In genomic region chr8:23561683-23562385, GRCm38 (mm10) we compare ENCODE assay signal across 14 mouse cellular contexts.
DNase-seq lines count a peak whose midpoint lies in the region; ATAC-seq and TF ChIP-seq lines count a peak whose summit lies in the region.
"Had no signal": no experiment of that assay in that cellular context is flagged by ENCODE, and none has a peak within 500 bp of the region (broad histone marks: within the 10 kb centered on the region; RNA-seq: fewer than 3 reads in every experiment).

No protein-coding gene starts in this region.

- no peaks in the 10 kb centered on the region for H3K36me3 ChIP-seq in forebrain, embryonic 13.5 days (ENCODE audit: poor library complexity, severe bottlenecking)
- no peaks in the 10 kb centered on the region for H3K36me3 ChIP-seq in hindbrain, postnatal 0 days (ENCODE audit: insufficient read depth, low read length)
- H3K36me3 ChIP-seq: embryonic facial prominence, embryonic 12.5 days; kidney, embryonic 15.5 days; limb, embryonic 13.5 days; lung, embryonic 15.5 days; stomach, embryonic 15.5 days had no signal

- peak; percentile 48 to 56 for DNase-seq in right cerebral cortex, postnatal 10 days (ENCODE audit: low spot score in 2 of 2)
- DNase-seq in right cerebral cortex, postnatal 14 days = no peak
- peak; percentile 42 for DNase-seq in hindbrain, postnatal 0 days (ENCODE audit: low spot score)
- no peak for DNase-seq in liver
- no peak for DNase-seq in retina, postnatal 1 day
- DNase-seq in gastrocnemius, postnatal 36 days = no peak
- DNase-seq: cerebellum, adult 8-10 months; thymus, postnatal 4 days had no signal

- ATAC-seq in forebrain, embryonic 13.5 days = peak; percentile 81
- no peak for ATAC-seq in hindbrain, postnatal 0 days

- H3K27me3 ChIP-seq in forebrain, embryonic 13.5 days = no peaks in the 10 kb centered on the region
- H3K27me3 ChIP-seq in hindbrain, postnatal 0 days (ENCODE audit: insufficient read depth, low read length) = no peaks in the 10 kb centered on the region
- H3K27me3 ChIP-seq: limb, embryonic 13.5 days; stomach, embryonic 15.5 days had no signal

- no peak for TF ChIP-seq CTCF in hindbrain, postnatal 0 days (IDR thresholded peaks at IDR 0.05; ENCODE audit: low read depth)

- H3K9me3 ChIP-seq in forebrain, embryonic 13.5 days (replicated peaks) = no peaks in the 10 kb centered on the region
- H3K9me3 ChIP-seq in hindbrain, postnatal 0 days (ENCODE audit: low read length) = no peaks in the 10 kb centered on the region
- H3K9me3 ChIP-seq: embryonic facial prominence, embryonic 12.5 days; kidney, embryonic 15.5 days; limb, embryonic 13.5 days; lung, embryonic 15.5 days; stomach, embryonic 15.5 days had no signal

- peak overlapping the region; percentile 48 for H3K4me2 ChIP-seq in forebrain, embryonic 13.5 days
- peak overlapping the region; percentile 46 for H3K4me2 ChIP-seq in hindbrain, postnatal 0 days (ENCODE audit: low read depth, low read length)
- H3K4me2 ChIP-seq: kidney, embryonic 15.5 days; lung, embryonic 15.5 days; stomach, embryonic 15.5 days had no signal

- no peak overlapping the region for H3K4me3 ChIP-seq in forebrain, embryonic 13.5 days
- no peak overlapping the region for H3K4me3 ChIP-seq in hindbrain, postnatal 0 days (ENCODE audit: low read length)
- H3K4me3 ChIP-seq: embryonic facial prominence, embryonic 12.5 days; kidney, embryonic 15.5 days; limb, embryonic 13.5 days; lung, embryonic 15.5 days; stomach, embryonic 15.5 days had no signal

- intact Hi-C loops in gastrocnemius, postnatal 36 days (cut with DNase I) = no loop called here

- peaks cover 32% of the 10 kb centered on the region for H3K4me1 ChIP-seq in forebrain, embryonic 13.5 days
- H3K4me1 ChIP-seq in hindbrain, postnatal 0 days (ENCODE audit: insufficient read depth, low read length) = no peaks in the 10 kb centered on the region
- H3K4me1 ChIP-seq: lung, embryonic 15.5 days; stomach, embryonic 15.5 days had no signal

- WGBS in forebrain, embryonic 13.5 days = 7% methylated on average over 8 of the region's 8 CpGs
- 15% methylated on average over 8 of the region's 8 CpGs for WGBS in hindbrain, postnatal 0 days

- peak overlapping the region; percentile 57 for H3K27ac ChIP-seq in forebrain, embryonic 13.5 days
- no peak overlapping the region for H3K27ac ChIP-seq in hindbrain, postnatal 0 days
- H3K27ac ChIP-seq: embryonic facial prominence, embryonic 12.5 days; kidney, embryonic 15.5 days; limb, embryonic 13.5 days; lung, embryonic 15.5 days; stomach, embryonic 15.5 days had no signal

- no peak overlapping the region for H3K9ac ChIP-seq in forebrain, embryonic 13.5 days
- H3K9ac ChIP-seq in hindbrain, postnatal 0 days (replicated peaks; ENCODE audit: low read length) = no peak overlapping the region
- H3K9ac ChIP-seq: embryonic facial prominence, embryonic 12.5 days; kidney, embryonic 15.5 days; limb, embryonic 13.5 days; lung, embryonic 15.5 days; stomach, embryonic 15.5 days had no signal

Comparison
In these comparisons a context has a peak if more than half of its experiments do, and no peak if none do; other contexts are left out.
1. DNase-seq: peak in right cerebral cortex, postnatal 10 days (2 of 2) and hindbrain, postnatal 0 days (single experiment); none in right cerebral cortex, postnatal 14 days (single experiment), liver (single experiment), retina, postnatal 1 day (single experiment) and gastrocnemius, postnatal 36 days (0 of 2).